Mouse (Mus musculus): ENCODE measurements around the gene Rsph1.

Rsph1 gene

GRCm38 (mm10) chr17:31276922-31277918, at the start of gene Rsph1:
TSS of gene Rsph1 (minus strand) at chr17:31277383.
- ATAC-seq (ENCODE audit: insufficient number of reproducible peaks, low FRiP score, low TSS enrichment), result peak; percentile 70

GRCm38 (mm10) chr17:31326220-31326852, 49.2 kb upstream of the Rsph1 start:
- ATAC-seq (ENCODE audit: insufficient number of reproducible peaks, low FRiP score, low TSS enrichment), result no peak

- no peak for ATAC-seq (ENCODE audit: insufficient number of reproducible peaks, low FRiP score, low TSS enrichment)
Observed at GRCm38 (mm10) chr17:31325451-31326219, 48.5 kb upstream of the Rsph1 start.

GRCm38 (mm10) chr17:31324227-31324626, 47.0 kb upstream of the Rsph1 start:
- no peak for ATAC-seq (ENCODE audit: insufficient number of reproducible peaks, low FRiP score, low TSS enrichment)

GRCm38 (mm10) chr17:31323379-31323778, 46.2 kb upstream of the Rsph1 start:
- no peak for ATAC-seq (ENCODE audit: insufficient number of reproducible peaks, low FRiP score, low TSS enrichment)

GRCm38 (mm10) chr17:31322446-31322845, 45.3 kb upstream of the Rsph1 start:
- no peak for ATAC-seq (ENCODE audit: insufficient number of reproducible peaks, low FRiP score, low TSS enrichment)

GRCm38 (mm10) chr17:31321425-31321824, 44.2 kb upstream of the Rsph1 start:
- ATAC-seq (ENCODE audit: insufficient number of reproducible peaks, low FRiP score, low TSS enrichment), result peak; percentile 60; the same call in 1 of the 2 replicates

GRCm38 (mm10) chr17:31318906-31319767, 42.0 kb upstream of the Rsph1 start:
- no peak for ATAC-seq (ENCODE audit: insufficient number of reproducible peaks, low FRiP score, low TSS enrichment)

GRCm38 (mm10) chr17:31317521-31318272, 40.5 kb upstream of the Rsph1 start:
- ATAC-seq (ENCODE audit: insufficient number of reproducible peaks, low FRiP score, low TSS enrichment), result no peak

GRCm38 (mm10) chr17:31316998-31317397, 39.8 kb upstream of the Rsph1 start:
- ATAC-seq (ENCODE audit: insufficient number of reproducible peaks, low FRiP score, low TSS enrichment), result no peak

GRCm38 (mm10) chr17:31315993-31316392, 38.8 kb upstream of the Rsph1 start:
- no peak for ATAC-seq (ENCODE audit: insufficient number of reproducible peaks, low FRiP score, low TSS enrichment)

- ATAC-seq (ENCODE audit: insufficient number of reproducible peaks, low FRiP score, low TSS enrichment), result no peak
Observed at GRCm38 (mm10) chr17:31315046-31315792, 38.0 kb upstream of the Rsph1 start.

GRCm38 (mm10) chr17:31312648-31313047, 35.5 kb upstream of the Rsph1 start:
- no peak for ATAC-seq (ENCODE audit: insufficient number of reproducible peaks, low FRiP score, low TSS enrichment)

- no peak for ATAC-seq (ENCODE audit: insufficient number of reproducible peaks, low FRiP score, low TSS enrichment)
Observed at GRCm38 (mm10) chr17:31311047-31311446, 33.9 kb upstream of the Rsph1 start.

- ATAC-seq (ENCODE audit: insufficient number of reproducible peaks, low FRiP score, low TSS enrichment), result no peak
Observed at GRCm38 (mm10) chr17:31309281-31309793, 32.2 kb upstream of the Rsph1 start.

GRCm38 (mm10) chr17:31308291-31308816, 31.2 kb upstream of the Rsph1 start:
- no peak for ATAC-seq (ENCODE audit: insufficient number of reproducible peaks, low FRiP score, low TSS enrichment)

- ATAC-seq (ENCODE audit: insufficient number of reproducible peaks, low FRiP score, low TSS enrichment), result no peak
Observed at GRCm38 (mm10) chr17:31307756-31308155, 30.6 kb upstream of the Rsph1 start.

- ATAC-seq (ENCODE audit: insufficient number of reproducible peaks, low FRiP score, low TSS enrichment), result no peak
Observed at GRCm38 (mm10) chr17:31305776-31306120, 28.6 kb upstream of the Rsph1 start.

Measured in cerebellum, adult (tissue).